Mouse (Mus musculus) liver, postnatal 0 days (tissue): ENCODE measurements at regions not wholly inside any gene's neighbourhood (a gene's known extent, or its start where the extent isn't known, plus 50 kb on each side); places are given as distances from the start of the nearest gene placed in this dataset.

ENCODE experiments used
- ATAC-seq: fragments of 200-750 bp; cut with Nextera tagmentation; 2 replicates; pipeline ENCODE4 v1.8.0; 2017; ENCODE audit warnings: mild to moderate bottlenecking, moderate library complexity
- DNase-seq: peaks from one replicate; pipeline ENCODE4 v3.0.0-alpha.2; 2016
- H3K27ac ChIP-seq: fragments of 300-500 bp; sonication (generic); 2 replicates; pipeline ENCODE4 v1.5.1; 2014; ENCODE audit warnings: antibody characterized with exemption, moderate library complexity, mild to moderate bottlenecking, low read depth
- H3K27me3 ChIP-seq: fragments of 300-500 bp; sonication (generic); 2 replicates; pipeline ENCODE4 v1.6.1; 2014; ENCODE audit warnings: low read length, control low read depth, mixed read lengths; ENCODE audit not compliant: insufficient read depth
- H3K36me3 ChIP-seq: fragments of 300-500 bp; sonication (generic); replicated peaks from 2 replicates; pipeline ENCODE4 v1.6.1; 2014; ENCODE audit warnings: mild to moderate bottlenecking, control low read depth, low read length, moderate library complexity, mixed read lengths; ENCODE audit not compliant: insufficient read depth
- H3K4me1 ChIP-seq: fragments of 300-500 bp; sonication (generic); 2 replicates; pipeline ENCODE4 v1.6.1; 2014; ENCODE audit warnings: antibody characterized with exemption, mild to moderate bottlenecking, control low read depth; ENCODE audit not compliant: insufficient read depth
- H3K4me2 ChIP-seq: fragments of 300-500 bp; sonication (generic); 2 replicates; pipeline ENCODE4 v1.6.1; 2014; ENCODE audit warnings: low read depth, mild to moderate bottlenecking, low read length, moderate library complexity, mixed read lengths
- H3K4me3 ChIP-seq: fragments of 300-500 bp; sonication (generic); 2 replicates; pipeline ENCODE4 v1.5.1; 2014; ENCODE audit warnings: low read depth, low read length
- H3K9ac ChIP-seq: fragments of 300-500 bp; sonication (generic); replicated peaks from 2 replicates; pipeline ENCODE4 v1.6.1; 2014; ENCODE audit warnings: mild to moderate bottlenecking, moderate library complexity
- H3K9me3 ChIP-seq: fragments of 300-500 bp; sonication (generic); 2 replicates; pipeline ENCODE4 v1.6.1; 2016; ENCODE audit warnings: mild to moderate bottlenecking, control low read depth, low read length, mixed read lengths
- CTCF ChIP-seq: sonication (generic); IDR thresholded peaks from 2 replicates; pipeline ENCODE4 v1.5.1; 2016; ENCODE audit warnings: antibody characterized with exemption, low read depth
- EP300 ChIP-seq: IDR thresholded peaks from 2 replicates; pipeline ENCODE4 v1.6.1; 2016; ENCODE audit warnings: antibody characterized with exemption, low read depth, mild to moderate bottlenecking
- WGBS: fragments of 180-500 bp; shearing (Covaris S2); extraction: QIAGEN DNeasy Blood & Tissue Kit; methylation state at CpG from one replicate; pipeline ENCODE4 v1.1.7; 2014; ENCODE audit not compliant: insufficient replicate concordance; 5-methylcytosine and 5-hydroxymethylcytosine counted together

GRCm38 (mm10) chr6:147799861-147800260, 247.2 kb upstream of the Far2 start:
- DNase-seq (no peak), ATAC-seq (peak; percentile 25; the same call in 1 of the 2 replicates)
- Histone ChIP-seq H3K27ac (no peak overlapping the region), H3K4me2 (no peak overlapping the region; the same call in 1 of the 2 replicates), H3K9me3 (no peaks in the 10 kb centered on the region), H3K4me3 (no peak overlapping the region), H3K36me3 (no peaks in the 10 kb centered on the region), H3K27me3 (no peaks in the 10 kb centered on the region), H3K4me1 (no peaks in the 10 kb centered on the region), H3K9ac (no peak overlapping the region)
- no peak for TF ChIP-seq EP300
- TF ChIP-seq CTCF = no peak
- 53% methylated on average over 6 of the region's 6 CpGs for WGBS

- DNase-seq = no peak
- H3K4me2 ChIP-seq = no peak overlapping the region
- H3K9ac ChIP-seq = no peak overlapping the region
- H3K27me3 ChIP-seq = no peaks in the 10 kb centered on the region
- WGBS = 79% methylated on average over 5 of the region's 5 CpGs
- H3K27ac ChIP-seq = no peak overlapping the region
- H3K4me3 ChIP-seq = no peak overlapping the region
- H3K9me3 ChIP-seq = no peaks in the 10 kb centered on the region
- no peaks in the 10 kb centered on the region for H3K36me3 ChIP-seq
- no peak for TF ChIP-seq EP300
- TF ChIP-seq CTCF = no peak
- no peaks in the 10 kb centered on the region for H3K4me1 ChIP-seq
- ATAC-seq = no peak
Measured at GRCm38 (mm10) chr6:147800846-147801245, 246.2 kb upstream of the Far2 start.

- Histone ChIP-seq H3K9ac (no peak overlapping the region), H3K36me3 (no peaks in the 10 kb centered on the region), H3K4me1 (no peaks in the 10 kb centered on the region), H3K27ac (no peak overlapping the region), H3K4me2 (no peak overlapping the region), H3K9me3 (no peaks in the 10 kb centered on the region), H3K4me3 (no peak overlapping the region), H3K27me3 (no peaks in the 10 kb centered on the region)
- DNase-seq (no peak), ATAC-seq (no peak)
- TF ChIP-seq EP300 (no peak), CTCF (no peak)
- WGBS = 70% methylated on average over 2 of the region's 2 CpGs
Measured at GRCm38 (mm10) chr6:147803893-147804292, 243.2 kb upstream of the Far2 start.

- TF ChIP-seq CTCF = peak; percentile 74
- TF ChIP-seq EP300 = no peak
- ATAC-seq = no peak
- 35% methylated on average over 1 of the region's 1 CpGs for WGBS
Measured at GRCm38 (mm10) chr6:147810710-147811109, 236.3 kb upstream of the Far2 start.

GRCm38 (mm10) chr6:147816861-147817260, 230.2 kb upstream of the Far2 start:
- Histone ChIP-seq H3K4me3 (no peak overlapping the region), H3K27me3 (no peaks in the 10 kb centered on the region), H3K4me1 (no peaks in the 10 kb centered on the region), H3K4me2 (no peak overlapping the region), H3K27ac (no peak overlapping the region), H3K36me3 (no peaks in the 10 kb centered on the region), H3K9ac (no peak overlapping the region), H3K9me3 (no peaks in the 10 kb centered on the region)
- DNase-seq (no peak), ATAC-seq (no peak)
- TF ChIP-seq EP300 (no peak), CTCF (no peak)
- 80% methylated on average over 7 of the region's 7 CpGs for WGBS

More at GRCm38 (mm10) chr6:147810710-147811109, 236.3 kb upstream of the Far2 start:
- Histone ChIP-seq H3K4me1 (no peaks in the 10 kb centered on the region), H3K27ac (no peak overlapping the region), H3K9ac (no peak overlapping the region), H3K4me2 (no peak overlapping the region), H3K9me3 (no peaks in the 10 kb centered on the region), H3K4me3 (no peak overlapping the region), H3K27me3 (no peaks in the 10 kb centered on the region), H3K36me3 (no peaks in the 10 kb centered on the region)
- peak; percentile 60 for DNase-seq

- Histone ChIP-seq H3K9me3 (no peaks in the 10 kb centered on the region), H3K4me2 (no peak overlapping the region), H3K27me3 (no peaks in the 10 kb centered on the region), H3K27ac (no peak overlapping the region), H3K4me1 (no peaks in the 10 kb centered on the region), H3K9ac (no peak overlapping the region), H3K4me3 (no peak overlapping the region), H3K36me3 (no peaks in the 10 kb centered on the region)
- TF ChIP-seq CTCF (no peak), EP300 (no peak)
- no peak for DNase-seq
- ATAC-seq = no peak
Measured at GRCm38 (mm10) chr6:147817262-147817661, 229.8 kb upstream of the Far2 start.

GRCm38 (mm10) chr6:147822215-147822614, 224.8 kb upstream of the Far2 start:
- Histone ChIP-seq H3K9me3 (no peaks in the 10 kb centered on the region), H3K9ac (no peak overlapping the region), H3K36me3 (no peaks in the 10 kb centered on the region), H3K4me2 (no peak overlapping the region), H3K27ac (no peak overlapping the region), H3K27me3 (no peaks in the 10 kb centered on the region), H3K4me1 (no peaks in the 10 kb centered on the region), H3K4me3 (no peak overlapping the region)
- 15% methylated on average over 4 of the region's 4 CpGs for WGBS
- no peak for DNase-seq
- no peak for ATAC-seq
- TF ChIP-seq CTCF = no peak
- TF ChIP-seq EP300 = no peak
